Mouse (Mus musculus): ENCODE results near the gene Map2k6. TPM values are rescaled to one million over a fixed set of nuclear protein-coding genes. Genes with fewer than 3 reads are reported as not detected.
A peak's percentile ranks its signal among the peaks of the same experiment; 100 is the strongest.

The Map2k6 gene
- polyA plus RNA-seq, 1 experiment from 2014 or later: 24.9 TPM

GRCm38 (mm10) chr11:110497743-110498142 lies 98.8 kb downstream of the Map2k6 start:
- Histone ChIP-seq H3K36me3 (peaks cover 48% of the 10 kb centered on the region), H3K9ac (replicated peaks) (no peak overlapping the region), H3K27ac (no peak overlapping the region), H3K9me3 (peaks cover 3% of the 10 kb centered on the region; the same call in 1 of the 2 replicates), H3K4me3 (replicated peaks) (no peak overlapping the region), H3K4me2 (replicated peaks) (no peak overlapping the region), H3K4me1 (replicated peaks) (no peaks in the 10 kb centered on the region), H3K27me3 (no peaks in the 10 kb centered on the region)
- ATAC-seq: no peak
- 66% methylated on average over 8 of the region's 8 CpGs for WGBS

GRCm38 (mm10) chr11:110498651-110499213 lies 99.8 kb downstream of the Map2k6 start:
- H3K36me3 ChIP-seq: peaks cover 38% of the 10 kb centered on the region
- no peaks in the 10 kb centered on the region for H3K27me3 ChIP-seq
- no peaks in the 10 kb centered on the region for H3K9me3 ChIP-seq
- no peaks in the 10 kb centered on the region for H3K4me1 ChIP-seq (replicated peaks)
- H3K27ac ChIP-seq: no peak overlapping the region
- ATAC-seq: peak; percentile 37; the same call in 1 of the 2 replicates
- 70% methylated on average over 6 of the region's 6 CpGs for WGBS
- no peak overlapping the region for H3K4me3 ChIP-seq (replicated peaks)
- no peak overlapping the region for H3K9ac ChIP-seq (replicated peaks)
- no peak overlapping the region for H3K4me2 ChIP-seq (replicated peaks)

DNA sequence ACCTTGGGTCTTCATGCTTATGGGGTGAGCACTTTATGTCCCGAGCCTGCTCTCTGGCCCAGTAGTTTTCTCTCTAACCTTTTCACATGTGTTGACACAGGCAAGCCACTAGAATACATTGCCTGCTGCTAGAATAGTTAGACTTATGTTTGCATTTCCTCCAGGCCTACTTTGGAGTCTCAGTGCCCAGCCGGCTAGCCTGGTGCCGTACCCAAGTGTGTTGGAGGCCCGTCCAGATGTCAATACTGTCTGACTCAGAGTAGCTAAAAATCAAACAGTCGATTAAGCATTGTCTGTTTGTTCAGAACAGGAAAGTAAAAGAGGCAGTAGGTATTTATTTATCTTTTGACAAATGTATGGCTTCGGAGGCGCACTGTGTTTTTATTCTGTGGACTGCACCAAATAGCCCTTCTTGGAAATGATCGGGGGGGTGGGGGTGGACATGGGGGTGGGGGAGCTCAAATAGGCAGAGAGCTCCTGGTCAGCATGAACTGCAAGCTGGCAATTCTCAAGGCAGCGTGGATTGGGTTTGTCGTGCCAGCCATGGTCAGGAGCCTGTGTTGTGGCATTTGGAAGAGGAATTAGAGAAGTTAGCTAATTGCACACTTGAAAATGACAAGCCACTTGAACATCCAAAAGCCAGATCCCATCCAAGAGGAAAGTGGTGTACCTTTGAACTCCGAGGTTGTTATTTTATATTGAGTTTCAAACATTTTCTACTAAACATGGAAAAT lies 104.2 kb downstream of the Map2k6 start:
- peaks cover 45% of the 10 kb centered on the region for H3K36me3 ChIP-seq
- no peaks in the 10 kb centered on the region for H3K4me1 ChIP-seq (replicated peaks)
- WGBS: 88% methylated on average over 11 of the region's 11 CpGs

DNA sequence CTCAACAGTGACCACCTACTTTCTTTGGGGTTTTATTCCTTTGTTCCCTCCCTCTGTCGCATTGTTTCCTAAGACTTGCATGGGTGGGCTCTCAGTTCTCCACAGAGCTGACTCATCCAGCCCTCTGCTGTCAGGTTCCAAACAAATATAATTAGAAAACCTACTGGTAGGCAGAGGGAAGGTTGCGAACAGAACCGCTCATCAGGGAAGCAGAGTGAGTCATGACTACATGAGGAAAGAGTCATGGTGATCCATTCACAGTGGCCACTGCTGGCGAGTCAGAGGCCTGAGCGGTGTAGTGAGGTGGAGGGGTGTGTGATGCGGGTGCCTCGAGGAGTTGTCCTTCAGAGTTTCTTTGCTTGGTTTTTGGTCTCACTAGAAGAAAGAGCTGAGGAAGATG lies 112.5 kb downstream of the Map2k6 start:
- Histone ChIP-seq H3K9me3 (peaks cover 9% of the 10 kb centered on the region; the same call in 1 of the 2 replicates), H3K4me3 (replicated peaks) (no peak overlapping the region), H3K4me1 (replicated peaks) (no peaks in the 10 kb centered on the region), H3K9ac (replicated peaks) (no peak overlapping the region), H3K27me3 (no peaks in the 10 kb centered on the region), H3K4me2 (replicated peaks) (no peak overlapping the region), H3K36me3 (peaks cover 46% of the 10 kb centered on the region), H3K27ac (no peak overlapping the region)
- ATAC-seq: no peak
- WGBS: 98% methylated on average over 7 of the region's 7 CpGs

More for the DNA sequence above, 104.2 kb downstream of the Map2k6 start:
- Histone ChIP-seq H3K27ac (no peak overlapping the region), H3K27me3 (no peaks in the 10 kb centered on the region), H3K4me3 (replicated peaks) (no peak overlapping the region), H3K9ac (replicated peaks) (no peak overlapping the region), H3K4me2 (replicated peaks) (no peak overlapping the region), H3K9me3 (no peaks in the 10 kb centered on the region)
- ATAC-seq: no peak

GRCm38 (mm10) chr11:110518648-110519047 lies 119.7 kb downstream of the Map2k6 start:
- no peaks in the 10 kb centered on the region for H3K27me3 ChIP-seq
- H3K27ac ChIP-seq: no peak overlapping the region
- H3K4me3 ChIP-seq (replicated peaks): no peak overlapping the region
- 86% methylated on average over 1 of the region's 1 CpGs for WGBS
- no peak overlapping the region for H3K9ac ChIP-seq (replicated peaks)
- ATAC-seq: no peak
- H3K4me1 ChIP-seq (replicated peaks): no peaks in the 10 kb centered on the region
- peaks cover 29% of the 10 kb centered on the region for H3K36me3 ChIP-seq
- 0 out of 2 replicates have a peak, but pooled peaks cover 2% of the 10 kb centered on the region for H3K9me3 ChIP-seq
- H3K4me2 ChIP-seq (replicated peaks): no peak overlapping the region

DNA sequence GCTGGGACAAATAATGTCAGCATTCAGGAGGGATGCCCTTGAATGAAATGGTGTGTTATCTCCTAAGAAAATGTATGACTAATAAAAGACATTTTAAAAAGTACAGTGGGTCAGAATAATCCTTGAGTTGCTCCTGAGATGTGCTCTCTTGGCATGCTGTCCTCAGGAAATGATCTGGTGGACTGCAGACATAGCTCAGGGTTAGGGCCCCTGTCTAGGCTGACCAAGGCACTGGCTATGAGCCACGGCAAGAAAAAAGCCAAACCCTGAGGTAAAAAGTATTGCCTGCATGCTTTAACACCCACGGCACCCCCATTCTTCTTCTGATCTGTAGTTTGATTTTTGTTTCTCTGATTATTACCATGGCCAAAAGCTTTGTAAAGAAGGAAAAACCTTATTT lies 124.0 kb downstream of the Map2k6 start:
- H3K27ac ChIP-seq: no peak overlapping the region
- no peak for ATAC-seq
- no peaks in the 10 kb centered on the region for H3K4me1 ChIP-seq (replicated peaks)
- H3K9me3 ChIP-seq: 0 out of 2 replicates have a peak, but pooled peaks cover 2% of the 10 kb centered on the region
- H3K4me2 ChIP-seq (replicated peaks): no peak overlapping the region
- H3K27me3 ChIP-seq: no peaks in the 10 kb centered on the region
- WGBS: 100% methylated on average over 2 of the region's 2 CpGs
- H3K4me3 ChIP-seq (replicated peaks): no peak overlapping the region
- H3K36me3 ChIP-seq: peaks cover 16% of the 10 kb centered on the region
- H3K9ac ChIP-seq (replicated peaks): no peak overlapping the region

GRCm38 (mm10) chr11:110526156-110526555 lies 127.2 kb downstream of the Map2k6 start:
- Histone ChIP-seq H3K27ac (no peak overlapping the region), H3K9ac (replicated peaks) (no peak overlapping the region), H3K4me2 (replicated peaks) (no peak overlapping the region), H3K9me3 (no peaks in the 10 kb centered on the region), H3K27me3 (no peaks in the 10 kb centered on the region), H3K4me1 (replicated peaks) (no peaks in the 10 kb centered on the region), H3K36me3 (no peaks in the 10 kb centered on the region), H3K4me3 (replicated peaks) (no peak overlapping the region)
- no peak for ATAC-seq
- WGBS: 94% methylated on average over 4 of the region's 4 CpGs

GRCm38 (mm10) chr11:110531087-110531486 lies 132.2 kb downstream of the Map2k6 start:
- Histone ChIP-seq H3K4me2 (replicated peaks) (no peak overlapping the region), H3K9ac (replicated peaks) (no peak overlapping the region), H3K36me3 (no peaks in the 10 kb centered on the region), H3K27ac (no peak overlapping the region), H3K27me3 (no peaks in the 10 kb centered on the region), H3K4me1 (replicated peaks) (no peaks in the 10 kb centered on the region), H3K4me3 (replicated peaks) (no peak overlapping the region), H3K9me3 (no peaks in the 10 kb centered on the region)
- no peak for ATAC-seq
- 86% methylated on average over 7 of the region's 7 CpGs for WGBS

GRCm38 (mm10) chr11:110534856-110535255 lies 135.9 kb downstream of the Map2k6 start:
- Histone ChIP-seq H3K9me3 (no peaks in the 10 kb centered on the region), H3K27ac (no peak overlapping the region), H3K4me2 (replicated peaks) (no peak overlapping the region), H3K36me3 (no peaks in the 10 kb centered on the region), H3K9ac (replicated peaks) (no peak overlapping the region), H3K27me3 (no peaks in the 10 kb centered on the region), H3K4me3 (replicated peaks) (no peak overlapping the region), H3K4me1 (replicated peaks) (no peaks in the 10 kb centered on the region)
- ATAC-seq: no peak
- WGBS: 88% methylated on average over 4 of the region's 4 CpGs

- 97% methylated on average over 2 of the region's 2 CpGs for WGBS
- Histone ChIP-seq H3K9me3 (no peaks in the 10 kb centered on the region), H3K4me1 (replicated peaks) (no peaks in the 10 kb centered on the region), H3K27ac (no peak overlapping the region), H3K9ac (replicated peaks) (no peak overlapping the region), H3K36me3 (no peaks in the 10 kb centered on the region), H3K4me2 (replicated peaks) (no peak overlapping the region), H3K27me3 (no peaks in the 10 kb centered on the region), H3K4me3 (replicated peaks) (no peak overlapping the region)
- ATAC-seq: no peak
Measured at GRCm38 (mm10) chr11:110536533-110536932, 137.6 kb downstream of the Map2k6 start.

- WGBS: 9% methylated on average over 15 of the region's 15 CpGs
- Histone ChIP-seq H3K9me3 (no peaks in the 10 kb centered on the region), H3K36me3 (no peaks in the 10 kb centered on the region), H3K9ac (replicated peaks) (no peak overlapping the region), H3K27me3 (no peaks in the 10 kb centered on the region), H3K4me3 (replicated peaks) (no peak overlapping the region), H3K4me1 (replicated peaks) (no peaks in the 10 kb centered on the region), H3K4me2 (replicated peaks) (peak overlapping the region; percentile 45), H3K27ac (no peak overlapping the region)
- ATAC-seq: peak; percentile 43; the same call in 1 of the 2 replicates
Measured at GRCm38 (mm10) chr11:110537602-110538001, 138.7 kb downstream of the Map2k6 start.

GRCm38 (mm10) chr11:110538206-110538605 lies 139.3 kb downstream of the Map2k6 start:
- Histone ChIP-seq H3K4me2 (replicated peaks) (no peak overlapping the region), H3K9ac (replicated peaks) (no peak overlapping the region), H3K27ac (no peak overlapping the region), H3K36me3 (no peaks in the 10 kb centered on the region), H3K4me1 (replicated peaks) (no peaks in the 10 kb centered on the region), H3K27me3 (no peaks in the 10 kb centered on the region), H3K9me3 (no peaks in the 10 kb centered on the region), H3K4me3 (replicated peaks) (no peak overlapping the region)
- no peak for ATAC-seq
- 82% methylated on average over 10 of the region's 10 CpGs for WGBS

Data from midbrain, embryonic 13.5 days (tissue).